Mouse (Mus musculus) liver, embryonic 15.5 days (tissue): Measurements from ENCODE around the gene Slc25a48. TPM values are rescaled to one million over a fixed set of nuclear protein-coding genes. Genes with fewer than 3 reads are reported as not detected.

ENCODE experiments used
- ATAC-seq: fragments of 200-750 bp; cut with Nextera tagmentation; 2 replicates; pipeline ENCODE4 v1.8.0; 2017; ENCODE audit warnings: moderate number of reproducible peaks, mild to moderate bottlenecking, moderate library complexity; ENCODE audit not compliant: insufficient read depth
- H3K27ac ChIP-seq: fragments of 300-500 bp; sonication (generic); replicated peaks from 2 replicates; pipeline ENCODE4 v1.5.1; 2015; ENCODE audit warnings: mild to moderate bottlenecking, inconsistent platforms
- H3K27me3 ChIP-seq: fragments of 300-500 bp; sonication (generic); 2 replicates; pipeline ENCODE4 v1.6.1; 2015; ENCODE audit warnings: mild to moderate bottlenecking, inconsistent platforms
- H3K36me3 ChIP-seq: fragments of 300-500 bp; sonication (generic); replicated peaks from 2 replicates; pipeline ENCODE4 v1.6.1; 2015; ENCODE audit warnings: moderate library complexity, mild to moderate bottlenecking, inconsistent platforms
- H3K4me1 ChIP-seq: fragments of 300-500 bp; sonication (generic); replicated peaks from 2 replicates; pipeline ENCODE4 v1.6.1; 2015; ENCODE audit warnings: inconsistent platforms
- H3K4me2 ChIP-seq: fragments of 300-500 bp; sonication (generic); 2 replicates; pipeline ENCODE4 v1.6.1; 2015; ENCODE audit warnings: moderate library complexity, mild to moderate bottlenecking, inconsistent platforms
- H3K4me3 ChIP-seq: fragments of 300-500 bp; sonication (generic); replicated peaks from 2 replicates; pipeline ENCODE4 v1.5.1; 2015; ENCODE audit warnings: mild to moderate bottlenecking, inconsistent platforms
- H3K9ac ChIP-seq: fragments of 300-500 bp; sonication (generic); 2 replicates; pipeline ENCODE4 v1.6.1; 2015; ENCODE audit warnings: moderate library complexity, mild to moderate bottlenecking, inconsistent platforms
- H3K9me3 ChIP-seq: fragments of 300-500 bp; sonication (generic); replicated peaks from 2 replicates; pipeline ENCODE4 v1.6.1; 2016; ENCODE audit warnings: inconsistent platforms
- WGBS: fragments of 180-500 bp; shearing (Covaris S2); methylation state at CpG from one replicate; pipeline ENCODE4 v1.1.7; 2015; ENCODE audit warnings: mixed read lengths; ENCODE audit not compliant: insufficient replicate concordance; 5-methylcytosine and 5-hydroxymethylcytosine counted together
- polyA plus RNA-seq: library from polyadenylated mRNA; unstranded; fragments of >200 nt; fragmentation: Nextera tagmentation; extraction: Ambion mirVana; gene quantifications from 2 replicates; pipeline ENCODE4 v1.2.1, GENCODE M21; 2015

The Slc25a48 gene
- polyA plus RNA-seq, 1 experiment from 2014 or later, result 0.93 TPM

GRCm38 (mm10) chr13:56516816-56517215 lies 78.7 kb downstream of the Slc25a48 start:
- no peaks in the 10 kb centered on the region for H3K9me3 ChIP-seq
- ATAC-seq, result no peak
- H3K36me3 ChIP-seq, result no peaks in the 10 kb centered on the region
- H3K4me2 ChIP-seq, result no peak overlapping the region
- 39% methylated on average over 7 of the region's 7 CpGs for WGBS
- H3K27me3 ChIP-seq, result no peaks in the 10 kb centered on the region
- H3K4me3 ChIP-seq, result no peak overlapping the region
- H3K9ac ChIP-seq, result no peak overlapping the region
- H3K27ac ChIP-seq, result no peak overlapping the region
- no peaks in the 10 kb centered on the region for H3K4me1 ChIP-seq

- Histone ChIP-seq H3K36me3 (no peaks in the 10 kb centered on the region), H3K27me3 (no peaks in the 10 kb centered on the region), H3K9me3 (no peaks in the 10 kb centered on the region), H3K27ac (no peak within 1 kb of the TSS), H3K4me2 (peak within 1 kb of the TSS; percentile 83), H3K4me1 (peaks cover 10% of the 10 kb centered on the region), H3K4me3 (peak within 1 kb of the TSS; percentile 61), H3K9ac (peak within 1 kb of the TSS; percentile 25; the same call in 1 of the 2 replicates)
- WGBS, result under 1% methylated on average over 56 of the region's 56 CpGs
- peak; percentile 97 for ATAC-seq
Observed at GRCm38 (mm10) chr13:56522081-56522820, 84.1 kb downstream of the Slc25a48 start, which contains the start of gene Fbxl21. Gene Fbxl21, plus strand, starts transcription at chr13:56522472.

GRCm38 (mm10) chr13:56522821-56523167 lies 84.6 kb downstream of the Slc25a48 start:
- Histone ChIP-seq H3K27me3 (no peaks in the 10 kb centered on the region), H3K4me1 (peaks cover 10% of the 10 kb centered on the region), H3K9ac (peak overlapping the region; percentile 25; the same call in 1 of the 2 replicates), H3K4me2 (peak overlapping the region; percentile 83), H3K9me3 (no peaks in the 10 kb centered on the region), H3K36me3 (no peaks in the 10 kb centered on the region), H3K27ac (no peak overlapping the region), H3K4me3 (peak overlapping the region; percentile 61)
- ATAC-seq, result no peak
- 6% methylated on average over 8 of the region's 8 CpGs for WGBS

Other genes starting within 250 kb of the Slc25a48 start
- not detected in 2 replicates for gene Neurog1, start 186.2 kb upstream of the Slc25a48 start, polyA plus RNA-seq
- 0.08 and 0.16 TPM in 2 replicates for gene Cxcl14, start 141.8 kb upstream of the Slc25a48 start, polyA plus RNA-seq
- gene Gm3045, start 11.8 kb upstream of the Slc25a48 start, polyA plus RNA-seq, result not detected in 2 replicates
- not detected in 2 replicates for gene Il9, start 43.9 kb downstream of the Slc25a48 start, polyA plus RNA-seq
- gene Fbxl21, start 84.1 kb downstream of the Slc25a48 start, polyA plus RNA-seq, result 0.47 and 0.86 TPM in 2 replicates
- 50.1 and 52.1 TPM in 2 replicates for gene Lect2, start 110.1 kb downstream of the Slc25a48 start, polyA plus RNA-seq
- gene Tgfbi, start 171.2 kb downstream of the Slc25a48 start, polyA plus RNA-seq, result 9.7 and 11.1 TPM in 2 replicates